Mouse (Mus musculus): ENCODE results near the gene Kcnj15. TPM values are rescaled to one million over a fixed set of nuclear protein-coding genes. Genes with fewer than 3 reads are reported as not detected.

The Kcnj15 gene
- polyA plus RNA-seq, 1 experiment from 2014 or later, result 10.5 TPM

GRCm38 (mm10) chr16:95264324-95264723 lies 7.0 kb downstream of the Kcnj15 start:
- H3K9me3 ChIP-seq (ENCODE audit: control insufficient read depth, low read length), result no peaks in the 10 kb centered on the region
- H3K4me2 ChIP-seq (replicated peaks; ENCODE audit: low read depth), result no peak overlapping the region
- H3K27ac ChIP-seq (replicated peaks), result no peak overlapping the region
- H3K4me1 ChIP-seq (replicated peaks; ENCODE audit: control insufficient read depth, insufficient read depth), result no peaks in the 10 kb centered on the region
- H3K36me3 ChIP-seq (ENCODE audit: control insufficient read depth, insufficient read depth, low read length), result no peaks in the 10 kb centered on the region
- H3K9ac ChIP-seq (ENCODE audit: low read length), result no peak overlapping the region
- H3K4me3 ChIP-seq (ENCODE audit: low read depth, low read length), result no peak overlapping the region
- no peak for TF ChIP-seq EP300 (optimal IDR thresholded peaks at IDR 0.05)
- TF ChIP-seq CTCF (IDR thresholded peaks at IDR 0.05; ENCODE audit: low read depth), result no peak
- WGBS, result 67% methylated on average over 5 of the region's 5 CpGs
- no peaks in the 10 kb centered on the region for H3K27me3 ChIP-seq (ENCODE audit: control insufficient read depth, insufficient read depth, low read length)
- peak; percentile 36; the same call in 1 of the 2 replicates for ATAC-seq (ENCODE audit: low FRiP score, low TSS enrichment)
- no peak for DNase-seq (ENCODE audit: low spot score)

GRCm38 (mm10) chr16:95267481-95268183 lies 10.3 kb downstream of the Kcnj15 start:
- Histone ChIP-seq H3K4me3 (ENCODE audit: low read depth, low read length) (no peak overlapping the region), H3K4me2 (replicated peaks; ENCODE audit: low read depth) (no peak overlapping the region), H3K27ac (replicated peaks) (no peak overlapping the region), H3K9me3 (ENCODE audit: control insufficient read depth, low read length) (no peaks in the 10 kb centered on the region), H3K4me1 (replicated peaks; ENCODE audit: control insufficient read depth, insufficient read depth) (no peaks in the 10 kb centered on the region), H3K27me3 (ENCODE audit: control insufficient read depth, insufficient read depth, low read length) (no peaks in the 10 kb centered on the region), H3K36me3 (ENCODE audit: control insufficient read depth, insufficient read depth, low read length) (no peaks in the 10 kb centered on the region), H3K9ac (ENCODE audit: low read length) (no peak overlapping the region)
- 66% methylated on average over 11 of the region's 11 CpGs for WGBS
- DNase-seq (ENCODE audit: low spot score) (no peak), ATAC-seq (ENCODE audit: low FRiP score, low TSS enrichment) (no peak)
- no peak for TF ChIP-seq EP300 (optimal IDR thresholded peaks at IDR 0.05)
- TF ChIP-seq CTCF (IDR thresholded peaks at IDR 0.05; ENCODE audit: low read depth), result no peak

- ATAC-seq (ENCODE audit: low FRiP score, low TSS enrichment), result no peak
These were observed 12.3 kb downstream of the Kcnj15 start for GRCm38 (mm10) chr16:95269610-95270009.

GRCm38 (mm10) chr16:95273101-95273500 lies 15.7 kb downstream of the Kcnj15 start:
- 50% methylated on average over 2 of the region's 2 CpGs for WGBS
- Histone ChIP-seq H3K4me1 (replicated peaks; ENCODE audit: control insufficient read depth, insufficient read depth) (no peaks in the 10 kb centered on the region), H3K27ac (replicated peaks) (no peak overlapping the region), H3K4me3 (ENCODE audit: low read depth, low read length) (no peak overlapping the region), H3K27me3 (ENCODE audit: control insufficient read depth, insufficient read depth, low read length) (no peaks in the 10 kb centered on the region), H3K4me2 (replicated peaks; ENCODE audit: low read depth) (no peak overlapping the region), H3K9ac (ENCODE audit: low read length) (no peak overlapping the region), H3K9me3 (ENCODE audit: control insufficient read depth, low read length) (no peaks in the 10 kb centered on the region), H3K36me3 (ENCODE audit: control insufficient read depth, insufficient read depth, low read length) (no peaks in the 10 kb centered on the region)
- TF ChIP-seq CTCF (IDR thresholded peaks at IDR 0.05; ENCODE audit: low read depth) (no peak), EP300 (optimal IDR thresholded peaks at IDR 0.05) (no peak)
- ATAC-seq (ENCODE audit: low FRiP score, low TSS enrichment), result peak; percentile 78
- DNase-seq (ENCODE audit: low spot score), result no peak

More at GRCm38 (mm10) chr16:95269610-95270009, 12.3 kb downstream of the Kcnj15 start:
- no peak for TF ChIP-seq EP300 (optimal IDR thresholded peaks at IDR 0.05)
- TF ChIP-seq CTCF (IDR thresholded peaks at IDR 0.05; ENCODE audit: low read depth), result no peak
- Histone ChIP-seq H3K9ac (ENCODE audit: low read length) (no peak overlapping the region), H3K9me3 (ENCODE audit: control insufficient read depth, low read length) (no peaks in the 10 kb centered on the region), H3K4me3 (ENCODE audit: low read depth, low read length) (no peak overlapping the region), H3K27ac (replicated peaks) (no peak overlapping the region), H3K4me1 (replicated peaks; ENCODE audit: control insufficient read depth, insufficient read depth) (no peaks in the 10 kb centered on the region), H3K27me3 (ENCODE audit: control insufficient read depth, insufficient read depth, low read length) (no peaks in the 10 kb centered on the region), H3K36me3 (ENCODE audit: control insufficient read depth, insufficient read depth, low read length) (no peaks in the 10 kb centered on the region), H3K4me2 (replicated peaks; ENCODE audit: low read depth) (no peak overlapping the region)
- no peak for DNase-seq (ENCODE audit: low spot score)
- WGBS, result 49% methylated on average over 6 of the region's 6 CpGs

GRCm38 (mm10) chr16:95275713-95276502 lies 18.6 kb downstream of the Kcnj15 start:
- DNase-seq (ENCODE audit: low spot score) (no peak), ATAC-seq (ENCODE audit: low FRiP score, low TSS enrichment) (no peak)
- H3K4me1 ChIP-seq (replicated peaks; ENCODE audit: control insufficient read depth, insufficient read depth), result no peaks in the 10 kb centered on the region
- no peaks in the 10 kb centered on the region for H3K9me3 ChIP-seq (ENCODE audit: control insufficient read depth, low read length)
- WGBS, result 65% methylated on average over 10 of the region's 10 CpGs
- no peak overlapping the region for H3K4me3 ChIP-seq (ENCODE audit: low read depth, low read length)
- no peak for TF ChIP-seq EP300 (optimal IDR thresholded peaks at IDR 0.05)
- no peak for TF ChIP-seq CTCF (IDR thresholded peaks at IDR 0.05; ENCODE audit: low read depth)
- H3K27ac ChIP-seq (replicated peaks), result no peak overlapping the region
- no peaks in the 10 kb centered on the region for H3K36me3 ChIP-seq (ENCODE audit: control insufficient read depth, insufficient read depth, low read length)
- H3K27me3 ChIP-seq (ENCODE audit: control insufficient read depth, insufficient read depth, low read length), result no peaks in the 10 kb centered on the region
- no peak overlapping the region for H3K4me2 ChIP-seq (replicated peaks; ENCODE audit: low read depth)
- H3K9ac ChIP-seq (ENCODE audit: low read length), result no peak overlapping the region

- WGBS, result 23% methylated on average over 3 of the region's 3 CpGs
- Histone ChIP-seq H3K4me1 (replicated peaks; ENCODE audit: control insufficient read depth, insufficient read depth) (no peaks in the 10 kb centered on the region), H3K4me2 (replicated peaks; ENCODE audit: low read depth) (no peak overlapping the region), H3K4me3 (ENCODE audit: low read depth, low read length) (no peak overlapping the region), H3K27ac (replicated peaks) (no peak overlapping the region), H3K36me3 (ENCODE audit: control insufficient read depth, insufficient read depth, low read length) (no peaks in the 10 kb centered on the region), H3K9me3 (ENCODE audit: control insufficient read depth, low read length) (no peaks in the 10 kb centered on the region), H3K9ac (ENCODE audit: low read length) (no peak overlapping the region), H3K27me3 (ENCODE audit: control insufficient read depth, insufficient read depth, low read length) (no peaks in the 10 kb centered on the region)
- TF ChIP-seq EP300 (optimal IDR thresholded peaks at IDR 0.05), result no peak
- TF ChIP-seq CTCF (IDR thresholded peaks at IDR 0.05; ENCODE audit: low read depth), result no peak
- DNase-seq (ENCODE audit: low spot score), result no peak
- ATAC-seq (ENCODE audit: low FRiP score, low TSS enrichment), result no peak
These were observed 21.7 kb downstream of the Kcnj15 start for GRCm38 (mm10) chr16:95279015-95279414.
